Mouse (Mus musculus) small intestine, adult 2 months (tissue): ENCODE data around the gene Chsy1.

Experiments used
- CTCF ChIP-seq: fragments of 200-500 bp; IDR thresholded peaks from 2 replicates; pipeline ENCODE4 v1.5.1; 2012; ENCODE audit warnings: low read depth, mild to moderate bottlenecking, control low read depth, inconsistent platforms, low read length, moderate library complexity, mixed read lengths; ENCODE audit not compliant: insufficient replicate concordance, insufficient read length; ENCODE audit errors: extremely low read depth
- POLR2A ChIP-seq: fragments of 200-500 bp; IDR thresholded peaks from 2 replicates; pipeline ENCODE4 v1.6.1; 2012; ENCODE audit warnings: low read depth, mild to moderate bottlenecking, control low read depth, inconsistent platforms, low read length, moderate library complexity

DNA sequence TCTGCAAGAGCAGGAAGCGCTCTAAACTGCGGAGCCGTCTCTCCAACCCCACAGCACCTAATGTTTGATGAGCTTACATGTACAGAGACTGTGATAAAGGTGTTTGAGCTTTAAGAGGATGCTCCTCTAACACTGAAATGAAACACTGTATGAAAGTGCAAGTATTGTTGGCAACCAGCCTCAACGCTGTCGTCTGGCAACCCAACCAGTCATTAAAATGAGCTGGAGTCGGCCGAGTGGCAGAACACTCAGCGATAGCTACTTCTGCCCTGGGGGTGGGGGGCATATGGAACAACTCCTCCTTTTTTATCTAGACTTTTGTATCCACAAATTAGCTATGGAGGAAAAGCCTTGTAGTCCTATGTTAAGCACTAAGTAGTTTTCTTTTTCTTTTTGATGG, 40.2 kb downstream of the Chsy1 start:
- TF ChIP-seq POLR2A (no peak), CTCF (no peak)
